Mouse (Mus musculus) small intestine, adult 2 months (tissue): Measurements from ENCODE around the gene Sema4b.

Source experiments
- CTCF ChIP-seq: fragments of 200-500 bp; IDR thresholded peaks from 2 replicates; pipeline ENCODE4 v1.5.1; 2012; ENCODE audit warnings: low read depth, mild to moderate bottlenecking, control low read depth, inconsistent platforms, low read length, moderate library complexity, mixed read lengths; ENCODE audit not compliant: insufficient replicate concordance, insufficient read length; ENCODE audit errors: extremely low read depth
- POLR2A ChIP-seq: fragments of 200-500 bp; IDR thresholded peaks from 2 replicates; pipeline ENCODE4 v1.6.1; 2012; ENCODE audit warnings: low read depth, mild to moderate bottlenecking, control low read depth, inconsistent platforms, low read length, moderate library complexity

GRCm38 (mm10) chr7:80246859-80247258 lies 60.2 kb downstream of the Sema4b start:
- TF ChIP-seq POLR2A (no peak), CTCF (no peak)
